Comparison of ENCODE assay signal across 9 mouse cellular contexts in genomic region chr10:40309884-40310635, GRCm38 (mm10). TPM values are rescaled to one million over a fixed set of nuclear protein-coding genes. Genes with fewer than 3 reads are reported as not detected.
DNase-seq lines count a peak whose midpoint lies in the region; ATAC-seq lines count a peak whose summit lies in the region.
"Had no signal": no experiment of that assay in that cellular context is flagged by ENCODE, and none has a peak within 500 bp of the region (broad histone marks: within the 10 kb centered on the region; RNA-seq: fewer than 3 reads in every experiment).

No protein-coding gene starts in this region.

- no peak overlapping the region for H3K4me3 ChIP-seq in heart, embryonic 13.5 days
- peak overlapping the region; percentile 36 for H3K4me3 ChIP-seq in liver, embryonic 16.5 days (ENCODE audit: low read depth, low read length)
- H3K4me3 ChIP-seq: neural tube, embryonic 12.5 days had no signal

- no peak overlapping the region for H3K9ac ChIP-seq in heart, embryonic 13.5 days
- peak overlapping the region; percentile 15; the same call in 1 of the 2 replicates for H3K9ac ChIP-seq in liver, embryonic 16.5 days (ENCODE audit: low read depth, low read length)
- H3K9ac ChIP-seq: neural tube, embryonic 12.5 days had no signal

- H3K4me2 ChIP-seq in heart, embryonic 13.5 days = no peak overlapping the region
- H3K4me2 ChIP-seq in liver, embryonic 16.5 days (ENCODE audit: low read depth, low read length) = peak overlapping the region; percentile 54
- H3K4me2 ChIP-seq: neural tube, embryonic 12.5 days had no signal

- no peak for DNase-seq in heart, adult 9 months (ENCODE audit: low spot score in 2 of 2)
- DNase-seq in testis, postnatal 10 days (ENCODE audit: low spot score) = peak; percentile 69
- no peak for DNase-seq in gastrocnemius, postnatal 10 days
- no peak for DNase-seq in frontal cortex, postnatal 10 days (ENCODE audit: low spot score in 2 of 2)
- DNase-seq in gastrocnemius, adult 8-10 months (ENCODE audit: low spot score in 2 of 2) = no peak

- H3K27me3 ChIP-seq in heart, embryonic 13.5 days (replicated peaks) = no peaks in the 10 kb centered on the region
- H3K27me3 ChIP-seq in liver, embryonic 16.5 days (ENCODE audit: control insufficient read depth, insufficient read depth, low read depth, low read length) = no peaks in the 10 kb centered on the region
- H3K27me3 ChIP-seq: neural tube, embryonic 12.5 days had no signal

- peak; percentile 61; the same call in 1 of the 2 replicates for ATAC-seq in heart, embryonic 13.5 days (ENCODE audit: extremely low read depth, insufficient number of reproducible peaks, low FRiP score, low TSS enrichment)
- peak; percentile 75 for ATAC-seq in activated CD4-positive, CD25-positive, alpha-beta regulatory T cell, adult 4 months
- peak; percentile 91 for ATAC-seq in liver, embryonic 16.5 days (ENCODE audit: low read depth)

- peaks cover 21% of the 10 kb centered on the region for H3K4me1 ChIP-seq in heart, embryonic 13.5 days
- peaks cover 11% of the 10 kb centered on the region for H3K4me1 ChIP-seq in liver, embryonic 16.5 days (ENCODE audit: control insufficient read depth, low read depth, low read length)
- H3K4me1 ChIP-seq: neural tube, embryonic 12.5 days had no signal

- H3K27ac ChIP-seq in heart, embryonic 13.5 days (replicated peaks) = no peak overlapping the region
- peak overlapping the region; percentile 68; the same call in 1 of the 2 replicates for H3K27ac ChIP-seq in liver, embryonic 16.5 days (ENCODE audit: low read length)
- H3K27ac ChIP-seq: neural tube, embryonic 12.5 days had no signal

- H3K36me3 ChIP-seq in heart, embryonic 13.5 days = no peaks in the 10 kb centered on the region
- no peaks in the 10 kb centered on the region for H3K36me3 ChIP-seq in liver, embryonic 16.5 days (ENCODE audit: control insufficient read depth, insufficient read depth)
- H3K36me3 ChIP-seq: neural tube, embryonic 12.5 days had no signal

- 51% methylated on average over 6 of the region's 6 CpGs for WGBS in heart, embryonic 13.5 days
- 32% methylated on average over 6 of the region's 6 CpGs for WGBS in liver, embryonic 16.5 days (ENCODE audit: insufficient replicate concordance)

- peaks cover 8% of the 10 kb centered on the region; the same call in 1 of the 2 replicates for H3K9me3 ChIP-seq in heart, embryonic 13.5 days
- H3K9me3 ChIP-seq in liver, embryonic 16.5 days (replicated peaks; ENCODE audit: control insufficient read depth, low read length) = peaks cover 6% of the 10 kb centered on the region

RNA-seq across cellular contexts. Expression of gene Amd1, which starts 8.1 kb away (rescaled TPM):
- polyA plus RNA-seq in heart, embryonic 13.5 days (2015; fragmentation: Nextera tagmentation; extraction: Ambion mirVana) = 37.9 and 40.5 TPM in 2 replicates
- polyA plus RNA-seq in activated CD4-positive, CD25-positive, alpha-beta regulatory T cell, adult 4 months (2017; shearing (Covaris generic)) = 10 to 100 TPM; 57.9 to 78.4 TPM
- 33.5 and 37.6 TPM in 2 replicates for polyA plus RNA-seq in liver, embryonic 16.5 days (2015; fragmentation: Nextera tagmentation; extraction: Ambion mirVana)
- 10 to 100 TPM; 16.7 to 21.3 TPM for total RNA-seq in gastrocnemius, postnatal 10 days (2021)
- total RNA-seq in gastrocnemius, adult 8-10 months (2022) = 100 to 1,000 TPM; 105 to 912 (median 433) TPM

RNA-seq across cellular contexts. Expression of gene Cdk19, which starts 29.3 kb away (rescaled TPM):
- 5.6 and 6.1 TPM in 2 replicates for polyA plus RNA-seq in heart, embryonic 13.5 days (2015; fragmentation: Nextera tagmentation; extraction: Ambion mirVana)
- 10 to 100 TPM; 11.6 to 18.4 TPM for polyA plus RNA-seq in activated CD4-positive, CD25-positive, alpha-beta regulatory T cell, adult 4 months (2017; shearing (Covaris generic))
- polyA plus RNA-seq in liver, embryonic 16.5 days (2015; fragmentation: Nextera tagmentation; extraction: Ambion mirVana) = 2.7 and 3.1 TPM in 2 replicates
- total RNA-seq in gastrocnemius, postnatal 10 days (2021) = 1 to 10 TPM; 7.2 to 8.4 TPM
- total RNA-seq in gastrocnemius, adult 8-10 months (2022) = 10 to 100 TPM in 2 of 4 experiments, 1 to 10 TPM in 2; 6.8 to 35.5 (median 20.0) TPM

RNA-seq across cellular contexts. Expression of gene Gtf3c6, which starts 52.2 kb away (rescaled TPM):
- polyA plus RNA-seq in heart, embryonic 13.5 days (2015; fragmentation: Nextera tagmentation; extraction: Ambion mirVana) = 73.8 and 78.4 TPM in 2 replicates
- 100 to 1,000 TPM; 114 to 120 TPM for polyA plus RNA-seq in activated CD4-positive, CD25-positive, alpha-beta regulatory T cell, adult 4 months (2017; shearing (Covaris generic))
- 22.7 and 28.4 TPM in 2 replicates for polyA plus RNA-seq in liver, embryonic 16.5 days (2015; fragmentation: Nextera tagmentation; extraction: Ambion mirVana)
- 10 to 100 TPM; 28.2 to 30.1 TPM for total RNA-seq in gastrocnemius, postnatal 10 days (2021)
- 10 to 100 TPM; 19.8 to 32.6 (median 25.5) TPM for total RNA-seq in gastrocnemius, adult 8-10 months (2022)
